1 mouse cellular context compared by ENCODE assay signal in genomic region chr2:131234970-131235635, GRCm38 (mm10).
TF ChIP-seq lines count a peak whose summit lies in the region.

No protein-coding gene starts in this region.

TF ChIP-seq in MEL, 35 proteins besides CTCF, POLR2A, EP300 and RAD21 (continued from another document):
- peak; percentile 34; the same call in 1 of the 2 replicates for TF ChIP-seq HCFC1 (IDR thresholded peaks at IDR 0.05; ENCODE audit: low read depth, low read length)
